Mouse (Mus musculus) ES-Bruce4 (cell line): ENCODE measurements around the gene Rabgap1.

Experiments
- CTCF ChIP-seq: IDR thresholded peaks from one replicate; pipeline ENCODE4 v1.8.1; 2011; ENCODE audit warnings: low read depth, low read length
- EP300 ChIP-seq: IDR thresholded peaks from 2 replicates; pipeline ENCODE4 v1.6.1; 2011; ENCODE audit warnings: low read depth, low read length; ENCODE audit not compliant: insufficient read depth

DNA sequence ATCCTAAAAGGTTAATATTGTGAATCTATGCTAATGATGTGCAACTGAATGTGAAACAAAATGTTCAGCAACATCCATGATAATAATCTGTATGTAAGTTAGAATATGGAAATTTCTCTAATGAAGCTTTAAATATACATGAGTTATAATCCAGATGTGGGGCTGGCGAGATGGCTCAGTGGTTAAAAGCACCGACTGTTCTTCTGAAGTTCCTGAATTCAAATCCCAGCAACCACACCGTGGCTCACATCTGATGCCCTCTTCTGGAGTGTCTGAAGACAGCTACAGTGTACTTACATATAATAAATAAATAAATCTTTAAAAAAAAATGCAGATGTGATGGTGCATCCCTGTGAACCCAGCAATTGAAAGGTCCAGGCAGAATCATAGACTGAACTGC is 19.4 kb upstream of the Rabgap1 start:
- TF ChIP-seq CTCF = no peak
- TF ChIP-seq EP300 = no peak
